Mouse (Mus musculus) thymus, adult 2 months (tissue): ENCODE data around the gene Dag1.

Experiments
- CTCF ChIP-seq: fragments of 200-500 bp; IDR thresholded peaks from 2 replicates; pipeline ENCODE4 v1.5.1; 2012; ENCODE audit warnings: mild to moderate bottlenecking, control low read depth, low read length, moderate library complexity, borderline replicate concordance; ENCODE audit not compliant: control insufficient read depth, poor library complexity, insufficient read depth; ENCODE audit errors: extremely low read depth
- POLR2A ChIP-seq: fragments of 200-500 bp; IDR thresholded peaks from 2 replicates; pipeline ENCODE4 v1.6.1; 2012; ENCODE audit warnings: mild to moderate bottlenecking, low read length, control low read depth, moderate library complexity; ENCODE audit not compliant: control insufficient read depth, poor library complexity, insufficient read depth; ENCODE audit errors: extremely low read depth

GRCm38 (mm10) chr9:108238831-108239230 is 24.9 kb downstream of the Dag1 start:
- no peak for TF ChIP-seq CTCF
- no peak for TF ChIP-seq POLR2A
